Mouse (Mus musculus) lung, postnatal 0 days (tissue): ENCODE data around the gene Fam117a.

Source experiments
- CTCF ChIP-seq: IDR thresholded peaks from 2 replicates; pipeline ENCODE4 v1.5.1; 2016; ENCODE audit warnings: antibody characterized with exemption, mild to moderate bottlenecking
- EP300 ChIP-seq: IDR thresholded peaks from 2 replicates; pipeline ENCODE4 v1.6.1; 2016; ENCODE audit warnings: antibody characterized with exemption, mild to moderate bottlenecking, control low read depth

DNA sequence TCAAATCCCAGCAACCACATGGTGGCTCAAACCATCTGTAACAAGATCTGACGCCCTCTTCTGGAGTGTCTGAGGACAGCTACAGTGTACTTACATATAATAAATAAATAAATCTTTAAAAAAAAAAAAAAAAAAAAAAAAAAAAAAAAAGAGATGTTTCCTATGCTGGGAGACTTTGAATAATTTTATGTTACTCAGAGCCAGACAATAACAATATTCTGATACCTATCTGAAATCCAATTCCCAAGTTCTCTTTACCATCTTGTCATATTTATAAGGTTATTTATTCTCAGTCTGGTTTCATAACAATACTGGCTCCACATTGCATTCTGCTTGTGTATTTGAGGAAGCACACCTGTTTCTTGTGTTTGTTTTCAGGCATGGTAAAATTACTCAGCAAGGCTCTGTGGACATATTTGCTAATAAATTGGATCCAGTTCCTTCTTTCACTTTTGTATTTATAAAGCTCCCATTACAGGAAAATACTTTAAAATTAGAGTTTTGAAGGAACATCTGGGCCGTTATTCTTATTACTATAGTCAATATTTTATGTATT, 84.1 kb downstream of the Fam117a start:
- no peak for TF ChIP-seq CTCF
- TF ChIP-seq EP300: no peak
